Mouse (Mus musculus): ENCODE data around the gene Hlcs.

- no peak for TF ChIP-seq CTCF (IDR thresholded peaks at IDR 0.05; ENCODE audit: low read depth, low read length)
- TF ChIP-seq POLR2A (IDR thresholded peaks at IDR 0.05; ENCODE audit: insufficient read depth, low read length), result no peak
These were observed 22.3 kb upstream of the Hlcs start for GRCm38 (mm10) chr16:94335656-94336055.

Data from ES-Bruce4 (cell line).